Comparison of ENCODE assay signal across 34 mouse cellular contexts in genomic region chr13:104013380-104013779, GRCm38 (mm10).
DNase-seq lines count a peak whose midpoint lies in the region; ATAC-seq lines count a peak whose summit lies in the region.
"Had no signal": no experiment of that assay in that cellular context is flagged by ENCODE, and none has a peak within 500 bp of the region (broad histone marks: within the 10 kb centered on the region; RNA-seq: fewer than 3 reads in every experiment).

No protein-coding gene starts in this region.

- no peaks in the 10 kb centered on the region for H3K9me3 ChIP-seq in embryonic facial prominence, embryonic 14.5 days (ENCODE audit: control insufficient read depth, low read length)
- H3K9me3 ChIP-seq in embryonic facial prominence, embryonic 10.5 days, result no peaks in the 10 kb centered on the region
- no peaks in the 10 kb centered on the region for H3K9me3 ChIP-seq in heart, embryonic 14.5 days (ENCODE audit: control insufficient read depth, low read length)
- H3K9me3 ChIP-seq in neural tube, embryonic 14.5 days (ENCODE audit: control insufficient read depth, low read length), result no peaks in the 10 kb centered on the region
- no peaks in the 10 kb centered on the region for H3K9me3 ChIP-seq in neural tube, embryonic 15.5 days (replicated peaks)
- H3K9me3 ChIP-seq: forebrain, embryonic 15.5 days; heart, embryonic 12.5 days; hindbrain, embryonic 13.5 days; limb, embryonic 10.5 days; limb, embryonic 15.5 days; liver, embryonic 13.5 days had no signal

- H3K27me3 ChIP-seq in embryonic facial prominence, embryonic 14.5 days (replicated peaks; ENCODE audit: control insufficient read depth, insufficient read depth, low read length), result no peaks in the 10 kb centered on the region
- no peaks in the 10 kb centered on the region for H3K27me3 ChIP-seq in embryonic facial prominence, embryonic 10.5 days (replicated peaks; ENCODE audit: low read depth, poor library complexity, severe bottlenecking)
- no peaks in the 10 kb centered on the region for H3K27me3 ChIP-seq in heart, embryonic 14.5 days (ENCODE audit: control insufficient read depth, insufficient read depth, low read length)
- H3K27me3 ChIP-seq in neural tube, embryonic 14.5 days (ENCODE audit: control insufficient read depth, insufficient read depth, low read length), result no peaks in the 10 kb centered on the region; the same call in 1 of the 2 replicates
- peaks cover 4% of the 10 kb centered on the region; the same call in 1 of the 2 replicates for H3K27me3 ChIP-seq in neural tube, embryonic 15.5 days (replicated peaks)
- H3K27me3 ChIP-seq: CH12.LX; forebrain, embryonic 15.5 days; heart, embryonic 12.5 days; limb, embryonic 15.5 days; liver, embryonic 13.5 days; megakaryocyte, embryonic 14.5 days had no signal

- peaks cover 9% of the 10 kb centered on the region for H3K4me1 ChIP-seq in embryonic facial prominence, embryonic 14.5 days (ENCODE audit: control insufficient read depth, insufficient read depth, low read length)
- peaks cover 8% of the 10 kb centered on the region; the same call in 1 of the 2 replicates for H3K4me1 ChIP-seq in embryonic facial prominence, embryonic 10.5 days
- H3K4me1 ChIP-seq in heart, embryonic 14.5 days (ENCODE audit: control insufficient read depth in 2 of 2, insufficient read depth in 2 of 2, low read length in 2 of 2), result peaks cover 0 to 12% of the 10 kb centered on the region in 2 experiments; a peak in 3 of 4 replicates
- H3K4me1 ChIP-seq in neural tube, embryonic 14.5 days (ENCODE audit: control insufficient read depth, insufficient read depth, low read length), result no peaks in the 10 kb centered on the region
- no peaks in the 10 kb centered on the region for H3K4me1 ChIP-seq in neural tube, embryonic 15.5 days
- H3K4me1 ChIP-seq: forebrain, embryonic 15.5 days; limb, embryonic 15.5 days had no signal

- no peak overlapping the region for H3K9ac ChIP-seq in embryonic facial prominence, embryonic 14.5 days (ENCODE audit: low read depth, low read length)
- no peak overlapping the region for H3K9ac ChIP-seq in heart, embryonic 14.5 days (ENCODE audit: low read length)
- H3K9ac ChIP-seq in neural tube, embryonic 14.5 days (replicated peaks; ENCODE audit: low read depth, low read length), result no peak overlapping the region
- H3K9ac ChIP-seq in neural tube, embryonic 15.5 days (replicated peaks), result no peak overlapping the region
- H3K9ac ChIP-seq: forebrain, embryonic 15.5 days; heart, embryonic 12.5 days; hindbrain, embryonic 13.5 days; limb, embryonic 15.5 days; liver, embryonic 13.5 days had no signal

- no peak overlapping the region for H3K27ac ChIP-seq in embryonic facial prominence, embryonic 14.5 days (replicated peaks; ENCODE audit: low read depth, low read length)
- no peak overlapping the region for H3K27ac ChIP-seq in embryonic facial prominence, embryonic 10.5 days (replicated peaks)
- peak overlapping the region in 1 of 2 experiments; percentile 21; a peak in 1 of 4 replicates for H3K27ac ChIP-seq in heart, embryonic 14.5 days (replicated peaks in 1 of 2; ENCODE audit: control insufficient read depth in 1 of 2, insufficient read depth in 1 of 2, low read depth in 2 of 2, low read length in 2 of 2)
- H3K27ac ChIP-seq in neural tube, embryonic 14.5 days (ENCODE audit: low read depth, low read length), result no peak overlapping the region
- no peak overlapping the region for H3K27ac ChIP-seq in neural tube, embryonic 15.5 days (replicated peaks)
- H3K27ac ChIP-seq: forebrain, embryonic 15.5 days; hindbrain, embryonic 13.5 days; kidney, postnatal 0 days; limb, embryonic 10.5 days; limb, embryonic 15.5 days; stomach, postnatal 0 days had no signal

- intact Hi-C loops in heart, postnatal 36 days (cut with DNase I), result no loop called here

- 65% methylated on average over 6 of the region's 6 CpGs for WGBS in embryonic facial prominence, embryonic 14.5 days
- 84% methylated on average over 6 of the region's 6 CpGs for WGBS in embryonic facial prominence, embryonic 10.5 days
- 39% methylated on average over 6 of the region's 6 CpGs for WGBS in heart, embryonic 14.5 days
- 57% methylated on average over 6 of the region's 6 CpGs for WGBS in neural tube, embryonic 14.5 days
- 40% methylated on average over 6 of the region's 6 CpGs for WGBS in neural tube, embryonic 15.5 days

- ATAC-seq in embryonic facial prominence, embryonic 14.5 days (ENCODE audit: low read depth), result peak; percentile 62; the same call in 1 of the 2 replicates
- ATAC-seq in heart, embryonic 14.5 days (ENCODE audit: insufficient number of reproducible peaks, insufficient read depth, low FRiP score, low read depth), result no peak
- peak; percentile 22; the same call in 1 of the 2 replicates for ATAC-seq in neural tube, embryonic 14.5 days (ENCODE audit: low read depth)
- ATAC-seq in neural tube, embryonic 15.5 days (ENCODE audit: low FRiP score), result no peak
- ATAC-seq: forebrain, embryonic 15.5 days; intestine, embryonic 16.5 days; lung, postnatal 0 days had no signal

- DNase-seq in embryonic facial prominence, embryonic 14.5 days (ENCODE audit: low spot score), result no peak
- no peak for DNase-seq in embryonic facial prominence, embryonic 10.5 days (ENCODE audit: low spot score)
- no peak for DNase-seq in heart, postnatal 36 days
- DNase-seq in c-Kit-positive CD71-positive TER-119-positive erythroid progenitor cells, embryonic 14.5 days (ENCODE audit: low spot score), result no peak
- DNase-seq in cerebellum, postnatal 10 days, result no peak
- DNase-seq: adrenal gland, adult 8-10 months; cerebellum, adult 11-12 months; cerebellum, adult 9-11 months; gastrocnemius, postnatal 14 days; heart, postnatal 4 days; kidney, adult 8-10 months; kidney, postnatal 4 days; layer of hippocampus, adult 9-11 months; liver, embryonic 13.5 days; lung, adult 18-20 months; lung, postnatal 4 days; right cerebral cortex, adult 18-20 months; right cerebral cortex, postnatal 4 days; thymus, adult 2 months; thymus, postnatal 4 days had no signal

- no peak overlapping the region for H3K4me2 ChIP-seq in embryonic facial prominence, embryonic 14.5 days (ENCODE audit: low read depth, low read length)
- 0 out of 2 replicates have a peak overlapping the region, but pooled peaks have one; percentile 11 for H3K4me2 ChIP-seq in heart, embryonic 14.5 days (ENCODE audit: low read length)
- no peak overlapping the region for H3K4me2 ChIP-seq in neural tube, embryonic 14.5 days (ENCODE audit: low read depth, low read length)
- no peak overlapping the region for H3K4me2 ChIP-seq in neural tube, embryonic 15.5 days
- H3K4me2 ChIP-seq: forebrain, embryonic 15.5 days; heart, embryonic 12.5 days; hindbrain, embryonic 13.5 days; limb, embryonic 15.5 days; liver, embryonic 13.5 days had no signal

- H3K4me3 ChIP-seq in embryonic facial prominence, embryonic 14.5 days (ENCODE audit: low read depth, low read length), result no peak overlapping the region
- no peak overlapping the region for H3K4me3 ChIP-seq in embryonic facial prominence, embryonic 10.5 days
- no peak overlapping the region for H3K4me3 ChIP-seq in heart, embryonic 14.5 days (ENCODE audit: control insufficient read depth in 1 of 2, insufficient read depth in 1 of 2, low read depth in 1 of 2, low read length in 2 of 2)
- no peak overlapping the region for H3K4me3 ChIP-seq in neural tube, embryonic 14.5 days (ENCODE audit: low read depth, low read length)
- no peak overlapping the region for H3K4me3 ChIP-seq in neural tube, embryonic 15.5 days (replicated peaks)
- H3K4me3 ChIP-seq: forebrain, embryonic 15.5 days; heart, embryonic 12.5 days; hindbrain, embryonic 13.5 days; limb, embryonic 10.5 days; limb, embryonic 15.5 days; liver, embryonic 13.5 days had no signal

- no peaks in the 10 kb centered on the region for H3K36me3 ChIP-seq in embryonic facial prominence, embryonic 14.5 days (ENCODE audit: control insufficient read depth, insufficient read depth, low read length)
- H3K36me3 ChIP-seq in embryonic facial prominence, embryonic 10.5 days (replicated peaks), result no peaks in the 10 kb centered on the region
- no peaks in the 10 kb centered on the region for H3K36me3 ChIP-seq in heart, embryonic 14.5 days (ENCODE audit: control insufficient read depth, insufficient read depth, low read length)
- H3K36me3 ChIP-seq in neural tube, embryonic 14.5 days (ENCODE audit: control insufficient read depth, insufficient read depth, low read length), result no peaks in the 10 kb centered on the region
- H3K36me3 ChIP-seq in neural tube, embryonic 15.5 days, result no peaks in the 10 kb centered on the region
- H3K36me3 ChIP-seq: forebrain, embryonic 15.5 days; limb, embryonic 10.5 days; limb, embryonic 15.5 days; liver, embryonic 13.5 days had no signal

Comparison
In these comparisons a context has a peak if more than half of its experiments do, and no peak if none do; other contexts are left out.
1. ATAC-seq: peak in embryonic facial prominence, embryonic 14.5 days (single experiment) and neural tube, embryonic 14.5 days (single experiment); none in heart, embryonic 14.5 days (single experiment) and neural tube, embryonic 15.5 days (single experiment).